Mouse (Mus musculus): ENCODE measurements at regions not wholly inside any gene's neighbourhood (a gene's known extent, or its start where the extent isn't known, plus 50 kb on each side); places are given as distances from the start of the nearest gene placed in this dataset.

- Histone ChIP-seq H3K36me3 (no peaks in the 10 kb centered on the region), H3K4me2 (replicated peaks) (no peak overlapping the region), H3K9ac (no peak overlapping the region), H3K27me3 (no peaks in the 10 kb centered on the region), H3K27ac (no peak overlapping the region), H3K4me3 (no peak overlapping the region), H3K9me3 (no peaks in the 10 kb centered on the region), H3K4me1 (no peaks in the 10 kb centered on the region)
- WGBS: 48% methylated on average over 2 of the region's 2 CpGs
- peak; percentile 67; the same call in 1 of the 2 replicates for ATAC-seq (ENCODE audit: low FRiP score, low read depth)
Measured at GRCm38 (mm10) chr16:27251316-27251715, 56.0 kb upstream of the Ostn start.
